Mouse (Mus musculus) erythroblast, embryonic 14.5 days (primary cell): ENCODE results near the gene Dicer1.

Source experiments
- GATA1 ChIP-seq: IDR thresholded peaks from 2 replicates; pipeline ENCODE4 v1.6.1; 2012; ENCODE audit warnings: low read length, inconsistent platforms, mixed read lengths
- TAL1 ChIP-seq: IDR thresholded peaks from 3 replicates; pipeline ENCODE4 v1.6.1; 2012; ENCODE audit warnings: low read length, inconsistent platforms, mixed read lengths

DNA sequence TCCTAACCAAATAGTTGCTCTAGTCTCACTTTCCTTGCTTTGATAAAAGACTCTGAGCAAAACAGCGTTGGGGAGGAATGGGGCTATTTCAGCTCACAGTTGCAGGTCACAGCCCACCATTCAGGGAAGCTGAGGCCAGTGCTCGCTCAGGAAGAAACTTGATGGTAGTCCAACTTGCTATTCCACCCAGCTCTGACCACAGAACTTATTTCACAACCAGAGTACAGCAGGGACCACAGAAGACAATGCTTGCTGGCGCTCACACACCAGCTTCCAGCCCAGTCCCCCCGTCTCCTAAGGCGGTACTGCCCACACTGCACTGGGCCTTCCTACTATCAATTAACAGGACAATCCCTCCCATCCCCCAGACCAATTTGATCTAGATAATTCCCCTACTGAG is 36.3 kb downstream of the Dicer1 start:
- TF ChIP-seq TAL1: no peak
- no peak for TF ChIP-seq GATA1
